Mouse (Mus musculus) thymus, postnatal 36 days (tissue): Measurements from ENCODE around the gene Rbfox3.

Experiments used
- DNase-seq, 2 experiments: peaks; one replicate each; pipeline ENCODE4 v3.0.0; 2022; ENCODE audit warnings: mixed read lengths in 2 of 2

The Rbfox3 gene

GRCm38 (mm10) chr11:118583573-118583972, 327.8 kb downstream of the Rbfox3 start:
- DNase-seq = no peak

- no peak for DNase-seq
These were observed 330.4 kb downstream of the Rbfox3 start for GRCm38 (mm10) chr11:118581019-118581418.

GRCm38 (mm10) chr11:118579622-118580021, 331.8 kb downstream of the Rbfox3 start:
- DNase-seq = no peak

- DNase-seq = no peak
These were observed 334.1 kb downstream of the Rbfox3 start for GRCm38 (mm10) chr11:118577271-118577670.

GRCm38 (mm10) chr11:118576611-118577010, 334.8 kb downstream of the Rbfox3 start:
- DNase-seq = no peak

- DNase-seq = no peak
These were observed 337.0 kb downstream of the Rbfox3 start for GRCm38 (mm10) chr11:118574418-118574817.

- peak; percentile 29 to 32 for DNase-seq
These were observed 337.8 kb downstream of the Rbfox3 start for GRCm38 (mm10) chr11:118573569-118573968.

- DNase-seq = no peak
These were observed 338.4 kb downstream of the Rbfox3 start for GRCm38 (mm10) chr11:118573000-118573399.

- DNase-seq = no peak
These were observed 341.2 kb downstream of the Rbfox3 start for GRCm38 (mm10) chr11:118570164-118570563.

- no peak for DNase-seq
These were observed 341.8 kb downstream of the Rbfox3 start for GRCm38 (mm10) chr11:118569571-118570062.

GRCm38 (mm10) chr11:118563877-118564276, 347.5 kb downstream of the Rbfox3 start:
- no peak for DNase-seq

GRCm38 (mm10) chr11:118562847-118563246, 348.6 kb downstream of the Rbfox3 start:
- DNase-seq = no peak

GRCm38 (mm10) chr11:118558193-118558592, 353.2 kb downstream of the Rbfox3 start:
- no peak for DNase-seq

GRCm38 (mm10) chr11:118555631-118556030, 355.8 kb downstream of the Rbfox3 start:
- no peak for DNase-seq

GRCm38 (mm10) chr11:118554542-118554941, 356.9 kb downstream of the Rbfox3 start:
- DNase-seq = no peak

- no peak for DNase-seq
These were observed 357.5 kb downstream of the Rbfox3 start for GRCm38 (mm10) chr11:118553926-118554325.

GRCm38 (mm10) chr11:118553001-118553400, 358.4 kb downstream of the Rbfox3 start:
- DNase-seq = no peak

- no peak for DNase-seq
These were observed 358.9 kb downstream of the Rbfox3 start for GRCm38 (mm10) chr11:118552478-118552877.

- no peak for DNase-seq
These were observed 359.7 kb downstream of the Rbfox3 start for GRCm38 (mm10) chr11:118551705-118552104.

GRCm38 (mm10) chr11:118550773-118551520, 360.4 kb downstream of the Rbfox3 start:
- DNase-seq = peak; percentile 8 to 49

- no peak for DNase-seq
These were observed 363.2 kb downstream of the Rbfox3 start for GRCm38 (mm10) chr11:118548242-118548641.

- no peak for DNase-seq
These were observed 365.1 kb downstream of the Rbfox3 start for GRCm38 (mm10) chr11:118546269-118546668.

GRCm38 (mm10) chr11:118545690-118546089, 365.7 kb downstream of the Rbfox3 start:
- no peak for DNase-seq

- no peak for DNase-seq
These were observed 366.8 kb downstream of the Rbfox3 start for GRCm38 (mm10) chr11:118544564-118544963.

- no peak for DNase-seq
These were observed 368.5 kb downstream of the Rbfox3 start for GRCm38 (mm10) chr11:118542906-118543305.
